Mouse (Mus musculus) CH12.LX (cell line): ENCODE measurements at regions not wholly inside any gene's neighbourhood (a gene's known extent, or its start where the extent isn't known, plus 50 kb on each side); places are given as distances from the start of the nearest gene placed in this dataset.

Source experiments
- BHLHE40 ChIP-seq: IDR thresholded peaks from 2 replicates; pipeline ENCODE4 v1.6.1; 2011; ENCODE audit warnings: mild to moderate bottlenecking, low read depth, low read length, improper control_type of control experiment
- CTCF ChIP-seq, 2 experiments: IDR thresholded peaks in 1 of 2; conservative IDR thresholded peaks in 1 of 2; 2 replicates each; pipeline ENCODE4 v1.5.1; 2011 to 2012; ENCODE audit warnings: low read depth in 2 of 2, low read length in 2 of 2, improper control_type of control experiment in 1 of 2, inconsistent platforms in 1 of 2, mild to moderate bottlenecking in 1 of 2, moderate library complexity in 1 of 2
- EP300 ChIP-seq: IDR thresholded peaks from 2 replicates; pipeline ENCODE4 v1.6.1; 2011; ENCODE audit warnings: low read length, improper control_type of control experiment
- KAT2A ChIP-seq: IDR thresholded peaks from 2 replicates; pipeline ENCODE4 v1.6.1; 2012; ENCODE audit warnings: low read length, improper control_type of control experiment, inconsistent platforms; ENCODE audit not compliant: insufficient replicate concordance
- MAX ChIP-seq: IDR thresholded peaks from 2 replicates; pipeline ENCODE4 v1.6.1; 2011; ENCODE audit warnings: low read length, improper control_type of control experiment
- NELFE ChIP-seq: IDR thresholded peaks from 2 replicates; pipeline ENCODE4 v1.6.1; 2011; ENCODE audit warnings: low read depth, low read length, improper control_type of control experiment
- POLR2A ChIP-seq: IDR thresholded peaks from 2 replicates; pipeline ENCODE4 v1.6.1; 2011; ENCODE audit warnings: low read depth, mild to moderate bottlenecking, improper control_type of control experiment, low read length
- RAD21 ChIP-seq: IDR thresholded peaks from 2 replicates; pipeline ENCODE4 v1.6.1; 2011; ENCODE audit warnings: low read depth, mild to moderate bottlenecking, low read length, improper control_type of control experiment, moderate library complexity
- RCOR1 ChIP-seq: conservative IDR thresholded peaks from 2 replicates; pipeline ENCODE4 v1.6.1; 2012; ENCODE audit warnings: low read depth, mild to moderate bottlenecking, inconsistent platforms, low read length, improper control_type of control experiment
- TBP ChIP-seq: conservative IDR thresholded peaks from 2 replicates; pipeline ENCODE4 v1.6.1; 2011; ENCODE audit warnings: low read depth, low read length, improper control_type of control experiment
- ZC3H11A ChIP-seq: IDR thresholded peaks from 2 replicates; pipeline ENCODE4 v1.6.1; 2012; ENCODE audit warnings: low read depth, mild to moderate bottlenecking, inconsistent platforms, low read length, improper control_type of control experiment

- TF ChIP-seq NELFE: no peak
- no peak for TF ChIP-seq ZC3H11A
- no peak for TF ChIP-seq POLR2A
- no peak for TF ChIP-seq BHLHE40
- TF ChIP-seq CTCF (conservative IDR thresholded peaks at IDR 0.05 in 1 of 2, IDR thresholded peaks at IDR 0.05 in 1 of 2; ENCODE audit: low read depth in 2 of 2, low read length in 2 of 2): no peak
- TF ChIP-seq KAT2A: no peak
- TF ChIP-seq EP300: no peak
- no peak for TF ChIP-seq RAD21
- no peak for TF ChIP-seq RCOR1
- TF ChIP-seq TBP: no peak
- no peak for TF ChIP-seq MAX
These were observed 179.4 kb upstream of the Ppfia2 start for GRCm38 (mm10) chr10:106290736-106291135.
